ENCODE assay signal across 8 mouse cellular contexts in genomic region chr3:61243876-61244527, GRCm38 (mm10).
DNase-seq lines count a peak whose midpoint lies in the region; ATAC-seq and TF ChIP-seq lines count a peak whose summit lies in the region.

No protein-coding gene starts in this region.

- no peaks in the 10 kb centered on the region for H3K36me3 ChIP-seq in stomach, postnatal 0 days (ENCODE audit: control insufficient read depth, insufficient read depth, low read length)

- H3K9me3 ChIP-seq in stomach, postnatal 0 days (ENCODE audit: control insufficient read depth, low read length), result no peaks in the 10 kb centered on the region

- peak; percentile 28 for ATAC-seq in inflammation-experienced regulatory T-cells, adult 6 months
- ATAC-seq in megakaryocyte progenitor cell, adult 5-6 weeks (replicated peaks; ENCODE audit: poor library complexity), result peak; percentile 63
- ATAC-seq in stomach, postnatal 0 days (ENCODE audit: low FRiP score, low TSS enrichment), result no peak

- WGBS in stomach, postnatal 0 days, result 20% methylated on average over 6 of the region's 6 CpGs

- H3K9ac ChIP-seq in stomach, postnatal 0 days (ENCODE audit: low read length), result no peak overlapping the region

- TF ChIP-seq EP300 in stomach, postnatal 0 days (optimal IDR thresholded peaks at IDR 0.05), result no peak

- no peak overlapping the region for H3K4me2 ChIP-seq in stomach, postnatal 0 days (replicated peaks; ENCODE audit: low read depth)

- no peaks in the 10 kb centered on the region for H3K4me1 ChIP-seq in stomach, postnatal 0 days (replicated peaks; ENCODE audit: control insufficient read depth, insufficient read depth)

- peak; percentile 15 to 16 for DNase-seq in cerebellum, adult 18-20 months
- DNase-seq in cerebellum, adult 11 months, result no peak
- peak; percentile 50 for DNase-seq in testis, postnatal 10 days (ENCODE audit: low spot score)
- no peak for DNase-seq in testis, postnatal 14 days (ENCODE audit: low spot score)
- DNase-seq in embryo, embryonic 11.5 days (ENCODE audit: low read depth, low spot score), result peak; percentile 24
- DNase-seq in stomach, postnatal 0 days (ENCODE audit: low spot score), result no peak

- peak; percentile 80 for TF ChIP-seq CTCF in stomach, postnatal 0 days (IDR thresholded peaks at IDR 0.05; ENCODE audit: low read depth)

- no peaks in the 10 kb centered on the region for H3K27me3 ChIP-seq in stomach, postnatal 0 days (ENCODE audit: control insufficient read depth, insufficient read depth, low read length)

- H3K4me3 ChIP-seq in stomach, postnatal 0 days (ENCODE audit: low read depth, low read length), result no peak overlapping the region

- no peak overlapping the region for H3K27ac ChIP-seq in stomach, postnatal 0 days (replicated peaks)

Comparison
In these comparisons a context has a peak if more than half of its experiments do, and no peak if none do; other contexts are left out.
1. DNase-seq: peak in cerebellum, adult 18-20 months (2 of 2), testis, postnatal 10 days (single experiment) and embryo, embryonic 11.5 days (single experiment); none in cerebellum, adult 11 months (single experiment), testis, postnatal 14 days (single experiment) and stomach, postnatal 0 days (single experiment).